Mouse (Mus musculus) embryonic fibroblast, embryonic 13.5 days (primary cell): ENCODE data around the gene Gpr34.

Source experiments
- CTCF ChIP-seq: IDR thresholded peaks from 2 replicates; pipeline ENCODE4 v1.5.1; 2011; ENCODE audit warnings: mild to moderate bottlenecking, control low read depth, low read length, moderate library complexity, borderline replicate concordance; ENCODE audit not compliant: insufficient read depth
- POLR2A ChIP-seq: IDR thresholded peaks from 2 replicates; pipeline ENCODE4 v1.6.1; 2011; ENCODE audit warnings: low read depth, mild to moderate bottlenecking, control low read depth, low read length, moderate library complexity

GRCm38 (mm10) chrX:13681748-13682147 lies 49.9 kb downstream of the Gpr34 start:
- TF ChIP-seq CTCF = no peak
- TF ChIP-seq POLR2A = no peak
